Comparison of ENCODE assay signal across 9 mouse cellular contexts in the genomic region with DNA sequence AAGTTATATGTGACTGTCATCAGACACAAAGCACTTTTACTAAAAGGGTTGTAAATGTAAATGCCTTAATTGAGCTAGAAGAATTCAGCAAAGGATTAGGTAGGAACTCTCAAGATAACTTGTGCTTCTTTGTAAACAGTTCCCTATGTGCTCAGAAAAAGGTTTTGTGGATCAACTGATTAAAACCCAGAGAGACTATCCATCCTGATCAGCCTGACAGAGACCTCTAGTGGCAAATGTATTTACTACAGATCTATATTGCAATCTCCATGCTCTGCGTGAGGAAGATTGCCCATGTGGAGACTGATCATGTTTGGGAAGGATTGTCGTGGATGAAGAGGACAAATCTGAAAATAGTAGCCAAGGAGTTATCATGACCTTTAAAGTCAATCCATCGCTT. TPM values are rescaled to one million over a fixed set of nuclear protein-coding genes. Genes with fewer than 3 reads are reported as not detected.
DNase-seq lines count a peak whose midpoint lies in the region; ATAC-seq lines count a peak whose summit lies in the region.
"Had no signal": no experiment of that assay in that cellular context is flagged by ENCODE, and none has a peak within 500 bp of the region (broad histone marks: within the 10 kb centered on the region; RNA-seq: fewer than 3 reads in every experiment).

No protein-coding gene starts in this region.

- no peak for DNase-seq in cerebellum, postnatal 36 days
- DNase-seq in left cerebral cortex, postnatal 14 days (ENCODE audit: low spot score in 2 of 2), result peak; percentile 29 to 68
- no peak for DNase-seq in left cerebral cortex, postnatal 10 days (ENCODE audit: extremely low spot score in 1 of 2, low spot score in 2 of 2)
- DNase-seq in embryo, embryonic 11.5 days (ENCODE audit: low read depth, low spot score), result peak; percentile 16
- DNase-seq in naive thymus-derived CD4-positive, alpha-beta T cell, adult 2 months (ENCODE audit: low read depth), result peak; percentile 61
- no peak for DNase-seq in right cerebral cortex, postnatal 10 days (ENCODE audit: low spot score in 2 of 2)
- DNase-seq in gastrocnemius, postnatal 25 days, result no peak
- DNase-seq: heart, postnatal 14 days had no signal

- intact Hi-C loops in left cerebral cortex, postnatal 14 days (cut with DNase I), result loop anchor here (10.0 kb wide), 1 partner anchor 273 kb away; the partner anchor contains the start of gene Lekr1
- intact Hi-C loops in left cerebral cortex, postnatal 10 days (cut with DNase I), result no loop called here

- peak; percentile 77; the same call in 1 of the 2 replicates for ATAC-seq in cerebellum, adult (ENCODE audit: insufficient number of reproducible peaks, low FRiP score, low TSS enrichment)

RNA-seq across cellular contexts. Expression of gene Ccnl1, which starts 19.8 kb away (rescaled TPM):
- 10 to 100 TPM; 45.7 to 50.8 TPM for total RNA-seq in left cerebral cortex, postnatal 14 days (2021)
- total RNA-seq in left cerebral cortex, postnatal 10 days (2021), result 10 to 100 TPM; 55.8 to 57.5 TPM
- total RNA-seq in gastrocnemius, postnatal 25 days (2021), result 10 to 100 TPM; 12.7 to 17.4 TPM

Comparison
In these comparisons a context has a peak if more than half of its experiments do, and no peak if none do; other contexts are left out.
1. DNase-seq: peak in left cerebral cortex, postnatal 14 days (2 of 2), embryo, embryonic 11.5 days (single experiment) and naive thymus-derived CD4-positive, alpha-beta T cell, adult 2 months (single experiment); none in cerebellum, postnatal 36 days (0 of 2), left cerebral cortex, postnatal 10 days (0 of 2), right cerebral cortex, postnatal 10 days (0 of 2) and gastrocnemius, postnatal 25 days (single experiment).